Mouse (Mus musculus) neural tube, embryonic 10.5 days (tissue): Measurements from ENCODE around the gene Six4.
"Not testable (repeated sequence)": the region's sequence is repeated elsewhere in the genome, so short reads cannot be mapped to it uniquely, and the experiment has no call there.

Experiments
- DNase-seq: peaks from one replicate; pipeline ENCODE4 v3.0.0-alpha.2; 2017; ENCODE audit warnings: low spot score; ENCODE audit errors: extremely low spot score

Gene Six4

GRCm38 (mm10) chr12:73088911-73089310 lies 24.3 kb downstream of the Six4 start:
- DNase-seq: no peak

GRCm38 (mm10) chr12:73088500-73088899 lies 24.8 kb downstream of the Six4 start:
- no peak for DNase-seq

GRCm38 (mm10) chr12:73087086-73087485 lies 26.2 kb downstream of the Six4 start:
- no peak for DNase-seq

- no peak for DNase-seq
Observed at GRCm38 (mm10) chr12:73085739-73086630, 27.3 kb downstream of the Six4 start.

DNA sequence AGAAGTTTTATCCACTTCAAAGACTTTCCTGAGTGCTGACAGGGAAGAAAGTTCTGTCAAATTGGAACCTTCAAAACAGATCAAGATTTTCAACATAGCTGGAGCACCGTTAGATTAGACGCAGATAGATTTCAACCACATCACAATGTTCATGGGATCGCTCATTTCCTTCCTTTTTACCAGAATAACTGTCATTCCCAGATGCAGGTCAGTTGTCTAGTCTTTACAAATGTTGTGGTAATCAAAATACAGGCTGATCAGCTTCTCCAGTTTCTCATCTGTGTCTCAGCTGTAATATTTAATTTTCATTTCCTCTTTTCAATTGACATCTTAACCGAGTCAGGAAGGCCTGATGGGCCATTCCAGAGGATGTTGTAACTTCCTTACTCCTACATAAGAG lies 29.5 kb downstream of the Six4 start:
- no peak for DNase-seq

DNA sequence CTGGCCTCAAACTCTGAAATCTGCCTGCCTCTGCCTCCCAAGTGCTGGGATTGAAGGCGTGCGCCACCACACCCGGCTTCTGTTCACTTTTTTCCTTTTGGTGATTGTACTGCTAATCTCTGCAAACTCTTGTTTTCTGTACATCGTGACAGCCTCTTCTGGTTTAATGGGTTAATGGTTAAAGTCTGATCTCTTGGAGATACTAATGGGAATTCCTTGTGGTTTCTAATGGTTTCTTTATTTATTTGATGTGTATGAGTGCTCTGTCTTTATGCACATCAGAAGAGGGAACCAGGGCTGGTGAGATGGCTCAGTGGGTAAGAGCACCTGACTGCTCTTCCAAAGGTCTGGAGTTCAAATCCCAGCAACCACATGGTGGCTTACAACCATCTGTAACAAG lies 31.4 kb downstream of the Six4 start:
- DNase-seq: not testable (repeated sequence)

DNA sequence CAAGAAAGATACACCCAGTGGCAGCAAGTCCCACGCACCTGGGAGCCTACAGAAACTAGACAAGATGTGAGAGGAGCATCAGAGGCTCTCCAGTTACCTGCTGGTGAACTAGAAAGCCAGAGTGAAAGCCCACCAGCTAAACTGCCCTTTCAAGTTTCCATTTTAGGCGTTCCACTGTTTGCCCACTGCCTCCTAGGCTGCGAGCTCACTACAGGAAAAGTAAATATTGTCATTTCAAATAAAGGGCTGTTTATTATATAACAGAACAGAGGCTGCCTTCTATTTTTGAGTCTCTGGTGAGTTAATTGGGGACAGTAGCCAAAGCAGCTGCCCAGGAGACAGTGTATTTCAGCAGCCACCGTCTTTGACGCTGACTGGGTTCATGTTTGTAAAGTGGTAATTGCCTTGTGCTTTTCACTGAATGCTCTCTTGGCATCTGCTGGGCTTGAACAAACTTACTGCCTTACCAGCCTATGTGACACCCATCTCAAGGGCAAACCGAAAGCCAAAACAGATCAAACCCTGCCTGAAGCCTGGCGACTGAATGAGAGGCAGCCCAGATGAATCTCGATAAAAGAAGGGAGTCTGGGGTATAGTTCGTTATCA lies 52.3 kb downstream of the Six4 start:
- DNase-seq: no peak

- DNase-seq: no peak
Observed at GRCm38 (mm10) chr12:73057492-73057891, 55.8 kb downstream of the Six4 start.

GRCm38 (mm10) chr12:73055451-73055850 lies 57.8 kb downstream of the Six4 start:
- DNase-seq: peak; percentile 25

DNA sequence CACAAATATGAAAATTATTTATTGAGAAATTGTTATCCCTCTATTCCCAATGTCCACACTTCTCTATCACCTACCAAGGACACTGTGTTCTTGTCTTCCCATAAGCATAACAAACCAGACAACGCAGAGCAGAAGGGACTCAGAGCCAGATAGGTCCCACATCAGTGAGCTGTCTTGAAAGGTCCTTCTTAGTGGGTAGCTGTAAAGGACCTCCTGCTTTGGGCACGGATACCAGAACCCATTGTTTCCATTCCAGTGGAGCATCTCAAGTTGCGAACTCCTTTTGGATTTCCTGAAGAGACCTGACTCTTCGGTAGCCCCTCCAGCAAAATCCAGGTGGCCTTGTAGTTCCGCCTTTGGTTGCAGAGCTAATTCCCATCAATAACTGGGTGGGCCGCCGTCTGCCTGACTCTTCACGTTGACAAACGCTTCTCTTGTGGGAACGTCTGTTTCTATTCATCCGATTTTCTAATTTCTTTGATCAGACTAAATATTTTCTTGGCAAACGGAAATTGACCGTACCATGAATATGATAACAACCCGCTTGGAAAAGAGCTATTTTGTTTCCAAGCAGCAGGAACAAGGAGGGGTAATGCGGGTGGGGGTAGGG lies 58.6 kb downstream of the Six4 start:
- DNase-seq: peak; percentile 41

DNA sequence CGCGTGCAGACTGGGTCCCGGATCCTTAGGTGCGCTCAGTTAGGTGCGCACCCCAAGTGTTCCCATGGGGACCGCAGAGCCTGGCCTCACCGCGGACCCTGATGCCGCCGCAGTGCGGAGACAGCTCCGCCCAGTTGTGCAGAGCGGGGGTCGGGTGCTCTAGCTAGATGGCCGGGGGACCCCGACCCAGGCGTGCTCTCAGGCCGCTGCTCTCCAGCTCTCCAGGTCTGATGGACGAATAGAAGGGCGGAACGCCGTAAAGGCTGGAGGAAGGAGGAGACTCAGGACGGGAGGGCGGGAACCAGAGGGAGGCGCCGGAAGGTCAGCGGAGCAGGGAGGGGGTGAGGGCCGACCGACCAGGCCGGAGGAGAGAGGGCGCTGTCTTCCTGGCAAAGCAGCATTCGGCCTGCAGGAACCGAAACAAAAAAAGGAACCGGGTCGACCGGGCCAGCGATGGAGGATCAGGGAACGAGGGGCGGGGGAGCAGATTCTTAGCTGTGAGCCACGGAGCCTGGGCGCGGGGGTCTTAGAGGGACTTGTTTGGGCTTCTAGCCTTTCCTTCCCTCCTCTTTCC lies 59.5 kb downstream of the Six4 start, which contains the start of gene Six1:
Six1 (minus strand) TSS at position 220 of the 574 bp plus-strand sequence.
- DNase-seq: peak; percentile 88

GRCm38 (mm10) chr12:73052651-73053591 lies 60.3 kb downstream of the Six4 start:
- peak; percentile 77 for DNase-seq

DNA sequence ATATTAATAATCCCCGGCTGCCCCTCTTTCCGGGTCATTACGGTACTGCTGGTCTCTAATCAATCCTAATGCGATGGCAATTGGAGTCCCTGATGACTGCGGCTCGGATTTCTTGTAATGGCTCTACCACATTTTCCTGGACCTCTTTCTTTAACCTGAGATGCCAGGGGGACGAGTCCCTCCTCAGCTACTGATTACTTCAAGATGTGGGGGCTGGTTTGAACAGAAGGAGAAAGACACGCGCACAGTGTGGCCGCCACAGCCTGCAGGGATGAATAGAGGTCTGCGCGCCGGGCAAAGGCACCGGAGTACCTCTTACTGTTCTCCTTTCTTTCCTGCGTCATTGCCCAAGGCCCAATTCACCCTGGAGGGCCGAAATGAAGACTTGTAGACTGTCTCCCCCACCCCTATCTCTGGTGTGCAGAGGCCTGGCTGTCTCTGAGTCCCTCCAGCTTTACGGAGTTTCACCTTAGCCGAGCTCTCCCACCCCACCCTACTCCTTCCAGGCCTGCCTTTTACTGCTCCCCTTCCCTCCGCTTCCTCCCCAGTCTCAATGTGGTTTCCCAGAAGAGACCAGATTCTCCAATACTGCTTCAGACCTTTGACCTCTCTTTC lies 61.1 kb downstream of the Six4 start:
- DNase-seq: no peak

GRCm38 (mm10) chr12:73050811-73051580 lies 62.3 kb downstream of the Six4 start:
- DNase-seq: peak; percentile 42

DNA sequence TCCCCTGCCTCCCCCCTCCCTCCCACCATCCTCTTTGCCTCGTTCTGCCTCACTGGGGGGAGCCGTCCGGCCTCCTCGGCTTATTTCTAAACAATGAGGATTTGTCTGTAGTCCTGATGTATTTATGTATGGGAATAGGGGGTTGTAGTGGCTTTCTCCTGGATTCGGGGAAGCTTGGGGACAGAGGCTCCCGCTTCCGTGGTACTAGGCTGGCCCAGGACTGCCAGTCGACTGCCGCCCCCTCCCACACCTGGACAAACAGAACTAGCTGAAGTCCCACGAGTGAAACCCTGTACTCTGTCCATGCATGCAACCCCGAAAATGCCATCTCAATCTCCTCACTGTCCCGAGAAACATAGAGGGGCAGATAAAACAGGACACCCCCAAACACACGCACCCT lies 63.0 kb downstream of the Six4 start:
- DNase-seq: peak; percentile 50
